In genomic region chr8:119557821-119558602, GRCm38 (mm10) we compare ENCODE assay signal across 8 mouse cellular contexts. TPM values are rescaled to one million over a fixed set of nuclear protein-coding genes. Genes with fewer than 3 reads are reported as not detected.
DNase-seq lines count a peak whose midpoint lies in the region; ATAC-seq and TF ChIP-seq lines count a peak whose summit lies in the region.
"Had no signal": no experiment of that assay in that cellular context is flagged by ENCODE, and none has a peak within 500 bp of the region (broad histone marks: within the 10 kb centered on the region; RNA-seq: fewer than 3 reads in every experiment).

No protein-coding gene starts in this region.

- 1% methylated on average over 54 of the region's 55 CpGs for WGBS in neural tube, embryonic 11.5 days
- 2% methylated on average over 55 of the region's 55 CpGs for WGBS in forebrain, embryonic 10.5 days
- WGBS in intestine, postnatal 0 days: 1% methylated on average over 55 of the region's 55 CpGs
- WGBS in stomach, embryonic 16.5 days: under 1% methylated on average over 55 of the region's 55 CpGs

- H3K36me3 ChIP-seq in neural tube, embryonic 11.5 days (ENCODE audit: control insufficient read depth, insufficient read depth, low read length): 0 out of 2 replicates have a peak, but pooled peaks cover 5% of the 10 kb centered on the region
- H3K36me3 ChIP-seq in forebrain, embryonic 10.5 days (replicated peaks): peaks cover 32% of the 10 kb centered on the region
- H3K36me3 ChIP-seq in intestine, postnatal 0 days (ENCODE audit: control insufficient read depth, insufficient read depth): peaks cover 20% of the 10 kb centered on the region
- no peaks in the 10 kb centered on the region for H3K36me3 ChIP-seq in stomach, embryonic 16.5 days (ENCODE audit: control insufficient read depth, insufficient read depth, low read length)

- H3K27me3 ChIP-seq in neural tube, embryonic 11.5 days (ENCODE audit: control insufficient read depth, insufficient read depth, low read length): no peaks in the 10 kb centered on the region
- H3K27me3 ChIP-seq in forebrain, embryonic 10.5 days (ENCODE audit: poor library complexity, severe bottlenecking): no peaks in the 10 kb centered on the region
- H3K27me3 ChIP-seq in intestine, postnatal 0 days (replicated peaks; ENCODE audit: control insufficient read depth, insufficient read depth, low read length): no peaks in the 10 kb centered on the region
- H3K27me3 ChIP-seq in stomach, embryonic 16.5 days (ENCODE audit: control insufficient read depth, insufficient read depth, low read length): no peaks in the 10 kb centered on the region

- peak; percentile 91 for DNase-seq in neural tube, embryonic 11.5 days (ENCODE audit: low spot score)
- DNase-seq in neural tube, embryonic 10.5 days (ENCODE audit: extremely low spot score, low spot score): no peak
- DNase-seq in adrenal gland, postnatal 36 days: peak; percentile 85 to 87
- DNase-seq in forebrain, embryonic 10.5 days (ENCODE audit: extremely low spot score, low spot score): no peak
- peak; percentile 82 for DNase-seq in lung, postnatal 10 days

- peak overlapping the region; percentile 83 for H3K9ac ChIP-seq in neural tube, embryonic 11.5 days (ENCODE audit: low read length)
- H3K9ac ChIP-seq in intestine, postnatal 0 days (ENCODE audit: low read depth, low read length): peak overlapping the region; percentile 88
- H3K9ac ChIP-seq in stomach, embryonic 16.5 days (ENCODE audit: low read length): peak overlapping the region; percentile 94

- no peaks in the 10 kb centered on the region for H3K9me3 ChIP-seq in neural tube, embryonic 11.5 days (ENCODE audit: control insufficient read depth, low read length)
- H3K9me3 ChIP-seq in forebrain, embryonic 10.5 days: no peaks in the 10 kb centered on the region
- H3K9me3 ChIP-seq in intestine, postnatal 0 days (ENCODE audit: control insufficient read depth): no peaks in the 10 kb centered on the region
- H3K9me3 ChIP-seq in stomach, embryonic 16.5 days (replicated peaks; ENCODE audit: control insufficient read depth, low read length): no peaks in the 10 kb centered on the region

- H3K4me3 ChIP-seq in neural tube, embryonic 11.5 days (ENCODE audit: low read depth, low read length): peak overlapping the region; percentile 77
- peak overlapping the region; percentile 89 for H3K4me3 ChIP-seq in forebrain, embryonic 10.5 days
- H3K4me3 ChIP-seq in intestine, postnatal 0 days (ENCODE audit: low read depth, low read length): peak overlapping the region; percentile 60
- peak overlapping the region; percentile 80 for H3K4me3 ChIP-seq in stomach, embryonic 16.5 days (replicated peaks; ENCODE audit: low read length)

- peak overlapping the region; percentile 51 for H3K4me2 ChIP-seq in neural tube, embryonic 11.5 days (ENCODE audit: low read depth)
- H3K4me2 ChIP-seq in intestine, postnatal 0 days (replicated peaks; ENCODE audit: low read depth): peak overlapping the region; percentile 77
- peak overlapping the region; percentile 57 for H3K4me2 ChIP-seq in stomach, embryonic 16.5 days (ENCODE audit: low read depth, low read length)

- TF ChIP-seq CTCF in intestine, postnatal 0 days (IDR thresholded peaks at IDR 0.05; ENCODE audit: low read depth): no peak

- peaks cover 8% of the 10 kb centered on the region for H3K4me1 ChIP-seq in neural tube, embryonic 11.5 days (ENCODE audit: control insufficient read depth, insufficient read depth, low read length)
- H3K4me1 ChIP-seq in forebrain, embryonic 10.5 days: peaks cover 21% of the 10 kb centered on the region
- peaks cover 8% of the 10 kb centered on the region for H3K4me1 ChIP-seq in intestine, postnatal 0 days (replicated peaks; ENCODE audit: control insufficient read depth, insufficient read depth, low read length)
- H3K4me1 ChIP-seq in stomach, embryonic 16.5 days (ENCODE audit: control insufficient read depth, insufficient read depth, low read length): peaks cover 23% of the 10 kb centered on the region

- peak; percentile 88 for ATAC-seq in neural tube, embryonic 11.5 days (ENCODE audit: insufficient read depth, low FRiP score, low TSS enrichment)
- ATAC-seq in intestine, postnatal 0 days: peak; percentile 86
- ATAC-seq in stomach, embryonic 16.5 days (ENCODE audit: insufficient read depth, low FRiP score): peak; percentile 91

- peak overlapping the region; percentile 76 for H3K27ac ChIP-seq in neural tube, embryonic 11.5 days (ENCODE audit: low read depth, low read length)
- H3K27ac ChIP-seq in forebrain, embryonic 10.5 days: peak overlapping the region; percentile 95
- H3K27ac ChIP-seq in intestine, postnatal 0 days (ENCODE audit: low read depth, low read length): peak overlapping the region; percentile 94
- peak overlapping the region; percentile 93 for H3K27ac ChIP-seq in stomach, embryonic 16.5 days (ENCODE audit: low read length)

RNA-seq across cellular contexts. Expression of gene Mbtps1, which starts 0.5 kb away (rescaled TPM):
- 97.5 and 105 TPM in 2 replicates for polyA plus RNA-seq in neural tube, embryonic 11.5 days (2014; fragmentation: Nextera tagmentation; extraction: Ambion mirVana)
- total RNA-seq in adrenal gland, postnatal 36 days (2021): 100 to 1,000 TPM in 1 of 2 experiments, 10 to 100 TPM in 1; 89.2 to 106 TPM
- 106 TPM in 2 replicates for polyA plus RNA-seq in forebrain, embryonic 10.5 days (2016; fragmentation: Nextera tagmentation; extraction: Ambion mirVana)
- 32.8 and 33.3 TPM in 2 replicates for polyA plus RNA-seq in intestine, postnatal 0 days (2015; fragmentation: Nextera tagmentation; extraction: Ambion mirVana)
- polyA plus RNA-seq in stomach, embryonic 16.5 days (2015; fragmentation: Nextera tagmentation; extraction: Ambion mirVana): 108 and 115 TPM in 2 replicates

RNA-seq across cellular contexts. Expression of gene Hsdl1, which starts 17.0 kb away (rescaled TPM):
- polyA plus RNA-seq in neural tube, embryonic 11.5 days (2014; fragmentation: Nextera tagmentation; extraction: Ambion mirVana): 74.4 and 87.6 TPM in 2 replicates
- 10 to 100 TPM; 22.7 to 52.4 TPM for total RNA-seq in adrenal gland, postnatal 36 days (2021)
- polyA plus RNA-seq in forebrain, embryonic 10.5 days (2016; fragmentation: Nextera tagmentation; extraction: Ambion mirVana): 61.9 and 66.0 TPM in 2 replicates
- 21.6 and 21.8 TPM in 2 replicates for polyA plus RNA-seq in intestine, postnatal 0 days (2015; fragmentation: Nextera tagmentation; extraction: Ambion mirVana)
- polyA plus RNA-seq in stomach, embryonic 16.5 days (2015; fragmentation: Nextera tagmentation; extraction: Ambion mirVana): 31.0 and 39.2 TPM in 2 replicates

RNA-seq across cellular contexts. Expression of gene Dnaaf1, which starts 17.0 kb away (rescaled TPM):
- polyA plus RNA-seq in neural tube, embryonic 11.5 days (2014; fragmentation: Nextera tagmentation; extraction: Ambion mirVana): not detected in 2 replicates
- under 1 TPM in 1 of 2 experiments, not detected in 1; 0.10 TPM for total RNA-seq in adrenal gland, postnatal 36 days (2021)
- polyA plus RNA-seq in forebrain, embryonic 10.5 days (2016; fragmentation: Nextera tagmentation; extraction: Ambion mirVana): 0.11 TPM in 1 of 2 replicates, not detected in the other
- polyA plus RNA-seq in intestine, postnatal 0 days (2015; fragmentation: Nextera tagmentation; extraction: Ambion mirVana): 3.6 and 4.2 TPM in 2 replicates
- polyA plus RNA-seq in stomach, embryonic 16.5 days (2015; fragmentation: Nextera tagmentation; extraction: Ambion mirVana): 0.30 and 0.66 TPM in 2 replicates

RNA-seq across cellular contexts. Expression of gene Taf1c, which starts 47.0 kb away (rescaled TPM):
- 11.7 and 14.1 TPM in 2 replicates for polyA plus RNA-seq in neural tube, embryonic 11.5 days (2014; fragmentation: Nextera tagmentation; extraction: Ambion mirVana)
- 10 to 100 TPM; 11.4 to 12.5 TPM for total RNA-seq in adrenal gland, postnatal 36 days (2021)
- polyA plus RNA-seq in forebrain, embryonic 10.5 days (2016; fragmentation: Nextera tagmentation; extraction: Ambion mirVana): 17.0 and 18.5 TPM in 2 replicates
- 5.0 and 5.1 TPM in 2 replicates for polyA plus RNA-seq in intestine, postnatal 0 days (2015; fragmentation: Nextera tagmentation; extraction: Ambion mirVana)
- polyA plus RNA-seq in stomach, embryonic 16.5 days (2015; fragmentation: Nextera tagmentation; extraction: Ambion mirVana): 11.0 and 11.3 TPM in 2 replicates

RNA-seq across cellular contexts. Expression of gene Adad2, which starts 54.5 kb away (rescaled TPM):
- polyA plus RNA-seq in neural tube, embryonic 11.5 days (2014; fragmentation: Nextera tagmentation; extraction: Ambion mirVana): 0.12 TPM in 1 of 2 replicates, not detected in the other
- total RNA-seq in adrenal gland, postnatal 36 days (2021): not detected
- 0.10 and 0.16 TPM in 2 replicates for polyA plus RNA-seq in forebrain, embryonic 10.5 days (2016; fragmentation: Nextera tagmentation; extraction: Ambion mirVana)
- 0.08 and 0.17 TPM in 2 replicates for polyA plus RNA-seq in intestine, postnatal 0 days (2015; fragmentation: Nextera tagmentation; extraction: Ambion mirVana)
- polyA plus RNA-seq in stomach, embryonic 16.5 days (2015; fragmentation: Nextera tagmentation; extraction: Ambion mirVana): 0.06 TPM in 1 of 2 replicates, not detected in the other
- total RNA-seq: heart, postnatal 14 days had no signal

Comparison
In these comparisons a context has a peak if more than half of its experiments do, and no peak if none do; other contexts are left out.
1. DNase-seq: peak in neural tube, embryonic 11.5 days (single experiment), adrenal gland, postnatal 36 days (2 of 2) and lung, postnatal 10 days (single experiment); none in neural tube, embryonic 10.5 days (single experiment) and forebrain, embryonic 10.5 days (single experiment).
2. Peak in every context shown above with its lines, with median percentiles within 50 percentile points of each other: ATAC-seq, H3K27ac ChIP-seq, H3K4me2 ChIP-seq, H3K4me3 ChIP-seq and H3K9ac ChIP-seq.